Mouse (Mus musculus): ENCODE measurements at regions not wholly inside any gene's neighbourhood (a gene's known extent, or its start where the extent isn't known, plus 50 kb on each side); places are given as distances from the start of the nearest gene placed in this dataset.

DNA sequence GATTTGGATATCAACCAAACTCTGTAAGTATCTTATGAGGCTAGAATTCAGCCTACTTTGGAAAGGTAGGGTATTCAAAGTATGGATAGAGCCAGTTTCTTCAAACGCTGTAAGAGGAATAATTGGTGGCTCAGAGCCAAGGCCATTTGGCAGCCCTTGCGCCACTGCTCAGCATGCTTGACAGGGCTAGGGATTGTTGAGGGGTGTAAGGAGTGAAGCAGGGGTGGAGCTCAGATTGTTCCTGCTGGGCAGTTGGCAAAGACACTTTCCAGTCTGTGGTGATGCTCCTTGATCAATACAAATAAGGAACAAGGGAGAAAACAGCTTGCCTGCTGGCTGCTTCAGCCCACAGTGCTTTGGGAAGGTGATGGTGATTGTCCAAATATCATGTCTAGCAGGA, 181.9 kb downstream of the Kcna5 start:
- peak; percentile 79 for DNase-seq (ENCODE audit: inconsistent ontology term)

GRCm38 (mm10) chr6:126350476-126350875, 183.8 kb upstream of the Ntf3 start:
- DNase-seq (ENCODE audit: inconsistent ontology term), result no peak

DNA sequence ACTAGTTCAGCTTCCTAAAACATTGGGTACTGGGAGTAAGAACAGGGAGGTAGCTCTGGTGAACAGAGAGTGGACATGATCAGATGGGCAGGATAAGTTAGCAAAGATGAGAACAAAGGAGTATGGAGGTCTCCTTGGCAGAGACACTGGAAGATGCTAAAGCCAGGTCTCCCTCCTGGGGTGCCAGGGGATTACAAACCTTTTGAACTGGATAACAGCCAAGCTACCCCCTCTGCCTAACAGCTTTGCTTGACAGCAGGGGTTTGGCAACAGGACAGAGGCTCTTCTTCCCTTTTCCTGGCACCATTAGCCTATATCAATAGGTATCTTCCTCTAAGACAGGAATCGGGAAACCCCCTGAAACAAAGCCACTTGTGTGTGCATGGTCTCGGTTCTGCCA, 183.2 kb upstream of the Ntf3 start:
- DNase-seq (ENCODE audit: inconsistent ontology term), result no peak

DNA sequence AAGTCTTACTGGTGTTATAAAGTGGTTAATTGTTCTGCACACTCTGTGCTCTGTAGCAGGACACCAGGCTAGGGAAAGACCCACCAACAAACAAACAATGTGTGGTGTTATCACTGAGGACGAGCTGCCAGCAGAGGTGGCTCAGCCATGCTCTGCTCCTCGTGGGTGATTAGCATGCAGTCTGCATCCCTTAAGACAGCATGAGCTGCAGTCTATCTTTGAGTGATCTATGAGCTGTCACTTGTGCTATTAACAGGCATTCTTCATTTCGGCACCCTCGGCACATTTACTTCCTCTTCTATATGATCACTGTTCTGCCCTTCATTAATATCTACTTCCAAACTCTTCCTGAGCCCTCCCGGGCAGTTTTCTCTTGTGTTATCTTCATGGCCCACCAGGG, 178.5 kb upstream of the Ntf3 start:
- DNase-seq (ENCODE audit: inconsistent ontology term), result no peak

- no peak for DNase-seq (ENCODE audit: inconsistent ontology term)
Observed at GRCm38 (mm10) chr6:126340098-126340610, 173.4 kb upstream of the Ntf3 start.

GRCm38 (mm10) chr6:126337711-126338110, 171.0 kb upstream of the Ntf3 start:
- DNase-seq (ENCODE audit: inconsistent ontology term), result no peak

DNA sequence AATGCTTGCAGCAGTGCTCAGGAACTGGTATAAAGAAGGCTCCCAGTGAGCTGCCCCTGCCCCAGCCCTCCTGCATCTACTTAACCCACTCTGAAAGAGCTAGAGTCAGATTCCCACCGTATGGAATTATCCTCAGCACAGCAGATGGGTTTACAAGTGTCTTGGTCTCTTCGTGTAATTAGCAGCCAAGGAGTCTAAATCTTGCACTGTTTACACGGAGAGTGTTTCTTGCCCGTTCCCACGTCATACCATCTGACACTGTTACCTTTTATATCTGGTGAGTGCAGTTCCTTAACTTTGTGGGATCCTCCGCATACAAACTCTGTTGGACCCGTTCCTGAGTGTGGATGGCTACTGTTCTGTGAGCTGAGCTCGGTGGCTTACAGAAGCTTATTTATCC, 167.5 kb upstream of the Ntf3 start:
- no peak for DNase-seq (ENCODE audit: inconsistent ontology term)

DNA sequence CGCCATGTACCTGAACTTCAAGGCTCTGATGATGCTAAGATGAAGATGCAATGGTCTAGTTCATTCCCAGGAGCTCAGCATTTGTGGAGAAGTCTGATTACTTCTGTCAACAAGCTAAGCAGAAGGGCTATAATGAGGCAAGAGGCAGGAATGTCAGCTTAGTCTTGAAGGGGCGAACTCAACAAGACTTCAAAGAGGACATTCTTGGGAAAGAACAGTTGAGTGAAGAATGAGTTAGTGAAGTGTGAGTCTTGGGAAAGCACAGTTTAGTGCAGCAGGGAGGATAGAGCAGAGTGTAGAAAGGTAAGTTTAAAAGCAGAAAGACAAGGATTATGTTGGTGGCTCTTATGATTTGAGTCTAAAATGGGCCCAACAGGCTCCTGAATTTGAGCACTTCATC, 160.5 kb upstream of the Ntf3 start:
- DNase-seq (ENCODE audit: inconsistent ontology term), result no peak

DNA sequence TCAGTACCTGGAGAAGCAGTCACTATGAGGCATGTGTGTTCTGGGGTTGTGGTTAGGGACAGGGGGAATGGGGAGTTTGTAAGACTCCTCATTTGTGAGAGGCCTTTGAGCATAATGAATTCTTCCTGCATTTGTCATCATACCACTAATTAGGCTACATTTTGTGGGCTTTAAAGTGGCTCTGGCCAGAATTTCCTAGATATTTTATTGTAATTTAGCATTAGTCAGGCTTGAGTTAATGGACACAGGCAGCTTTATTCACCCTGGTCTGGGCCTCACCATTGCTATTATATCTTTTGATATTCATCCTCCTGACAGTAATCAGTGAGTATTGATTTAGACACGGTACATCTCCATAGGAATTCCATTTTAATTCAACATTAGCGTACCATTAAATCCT, 151.8 kb upstream of the Ntf3 start:
- peak; percentile 96 for DNase-seq (ENCODE audit: inconsistent ontology term)

DNA sequence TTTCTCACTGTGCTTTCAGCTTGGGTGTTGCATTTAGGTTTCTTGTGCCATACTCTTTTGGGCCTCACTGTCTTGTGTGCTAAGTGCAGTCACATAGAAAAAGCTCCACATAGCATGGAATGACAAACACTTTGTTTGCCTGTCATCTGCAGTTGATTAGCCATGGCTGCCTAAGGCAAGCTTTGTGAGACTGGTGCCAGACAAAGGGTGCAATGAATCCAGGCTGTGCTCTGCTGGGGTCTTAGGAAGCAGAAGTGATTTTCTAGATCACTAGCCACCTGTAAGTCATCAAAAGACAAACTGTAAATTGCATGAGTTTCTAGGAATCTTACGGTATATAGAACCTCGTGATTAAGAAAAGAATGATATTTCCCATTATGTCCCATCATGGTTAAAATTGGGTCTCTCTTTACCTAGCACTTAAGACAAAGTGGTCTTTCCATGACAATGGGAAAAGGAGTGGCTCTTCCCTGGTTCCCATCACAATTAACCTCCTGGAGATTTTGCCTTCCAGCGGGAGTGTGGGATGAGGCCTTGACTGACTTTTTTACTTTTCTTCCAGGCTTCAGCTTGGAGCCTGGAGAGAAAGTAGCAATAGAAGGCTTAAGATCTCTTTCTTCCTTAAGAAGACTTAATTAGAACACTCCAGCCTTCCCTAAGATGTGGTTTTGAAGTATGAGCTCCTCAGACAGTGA, 144.2 kb upstream of the Ntf3 start:
- no peak for DNase-seq (ENCODE audit: inconsistent ontology term)

- no peak for DNase-seq (ENCODE audit: inconsistent ontology term)
Observed at GRCm38 (mm10) chr6:126303086-126303485, 136.4 kb upstream of the Ntf3 start.

DNA sequence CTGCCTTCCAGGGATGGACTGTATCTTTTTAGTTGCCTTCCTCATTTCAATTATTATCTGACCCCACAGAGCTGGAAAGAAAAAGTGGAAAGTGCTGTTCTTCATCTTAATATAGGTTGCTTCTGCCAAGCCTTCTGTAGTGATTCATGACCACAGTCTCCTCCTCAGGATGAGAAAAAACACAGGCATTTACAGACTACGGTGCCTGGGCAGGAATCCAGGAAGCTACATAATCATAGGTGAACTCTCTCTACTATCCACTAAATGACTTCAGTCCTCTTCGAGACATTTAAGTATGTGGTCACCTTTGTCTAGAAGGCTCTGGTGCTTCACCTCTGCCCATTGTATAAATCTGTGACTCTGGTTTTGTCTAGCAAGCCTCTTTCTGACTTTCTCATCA, 124.9 kb upstream of the Ntf3 start:
- no peak for DNase-seq (ENCODE audit: inconsistent ontology term)

GRCm38 (mm10) chr6:126287166-126287565, 120.5 kb upstream of the Ntf3 start:
- DNase-seq (ENCODE audit: inconsistent ontology term), result peak; percentile 53

DNA sequence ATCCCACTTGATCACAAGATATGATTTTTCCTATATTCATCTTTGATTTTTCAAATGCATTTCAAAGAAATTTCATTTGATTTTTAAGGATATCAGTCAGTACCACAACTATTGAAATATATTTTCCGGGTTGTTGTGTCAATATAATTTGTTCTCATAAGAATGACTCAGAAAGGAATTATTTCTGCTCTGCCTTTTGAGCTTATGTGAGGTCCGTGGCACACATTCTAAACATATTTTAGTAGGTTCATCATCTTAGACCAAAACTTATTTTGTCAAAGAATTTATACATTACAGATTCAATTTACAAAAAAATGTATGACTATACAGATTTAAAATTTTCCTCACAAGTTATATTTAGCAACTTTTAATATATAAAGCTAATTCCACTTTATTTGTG, 119.5 kb upstream of the Ntf3 start:
- DNase-seq (ENCODE audit: inconsistent ontology term), result peak; percentile 70

- peak; percentile 48 for DNase-seq (ENCODE audit: inconsistent ontology term)
Observed at GRCm38 (mm10) chr6:126284409-126284808, 117.7 kb upstream of the Ntf3 start.

- DNase-seq (ENCODE audit: inconsistent ontology term), result no peak
Observed at GRCm38 (mm10) chr6:126280352-126280751, 113.6 kb upstream of the Ntf3 start.

GRCm38 (mm10) chr6:126245986-126246385, 79.3 kb upstream of the Ntf3 start:
- DNase-seq (ENCODE audit: inconsistent ontology term), result no peak

DNA sequence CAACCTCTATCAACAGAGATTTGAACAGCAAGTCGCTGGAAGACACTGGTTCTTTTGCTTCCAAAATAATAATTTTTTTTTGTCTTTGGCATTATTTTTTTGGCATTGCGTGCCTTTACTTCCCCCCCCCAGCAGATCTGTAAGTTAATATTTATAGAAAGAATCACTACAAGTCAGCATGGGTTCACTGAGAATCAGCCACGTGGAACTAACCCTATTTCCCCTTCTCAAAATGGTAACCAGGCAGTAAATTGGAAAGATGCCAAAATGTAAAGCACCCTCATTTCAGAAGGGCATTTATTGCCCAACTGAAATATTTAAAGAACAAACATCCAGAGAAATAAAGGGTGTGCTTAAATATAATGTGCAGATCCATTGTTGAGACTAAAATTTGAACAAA, 78.7 kb upstream of the Ntf3 start:
- no peak for DNase-seq (ENCODE audit: inconsistent ontology term)

GRCm38 (mm10) chr6:126242299-126242698, 75.6 kb upstream of the Ntf3 start:
- DNase-seq (ENCODE audit: inconsistent ontology term), result no peak

DNA sequence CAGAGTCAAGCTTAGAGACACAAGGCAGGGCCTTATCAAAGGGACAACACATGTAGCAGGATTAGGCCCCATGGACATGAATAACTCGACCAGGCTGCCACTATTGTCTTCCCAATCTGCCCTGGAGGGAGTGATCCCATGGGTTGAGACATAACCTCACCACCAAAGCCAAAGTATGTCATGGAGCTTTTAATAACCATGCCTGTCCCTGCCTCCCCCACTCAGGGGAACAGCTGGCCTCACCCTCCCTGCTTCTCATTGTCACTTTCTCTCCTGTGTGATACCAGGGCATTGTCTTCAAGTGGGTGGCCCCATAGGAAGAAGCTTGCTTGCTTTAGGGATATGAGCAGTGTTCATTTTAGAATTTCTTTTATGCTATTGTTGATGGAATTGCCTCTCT, 73.5 kb upstream of the Ntf3 start:
- no peak for DNase-seq (ENCODE audit: inconsistent ontology term)
